Mouse (Mus musculus): Measurements from ENCODE around the gene Cyp2j5. TPM values are rescaled to one million over a fixed set of nuclear protein-coding genes. Genes with fewer than 3 reads are reported as not detected.
"Not testable (repeated sequence)": the region's sequence is repeated elsewhere in the genome, so short reads cannot be mapped to it uniquely, and the experiment has no call there.

Cyp2j5 gene
- polyA plus RNA-seq, 1 experiment, result 0.07 TPM

GRCm38 (mm10) chr4:96591791-96592150, 72.2 kb downstream of the Cyp2j5 start:
- Histone ChIP-seq H3K4me3 (ENCODE audit: control insufficient read depth, insufficient read depth, low read length) (no peak overlapping the region), H3K4me1 (replicated peaks; ENCODE audit: control insufficient read depth, insufficient read depth, low read length) (0 out of 2 replicates have a peak, but pooled peaks cover 7% of the 10 kb centered on the region), H3K36me3 (ENCODE audit: control insufficient read depth, insufficient read depth, low read length) (no peaks in the 10 kb centered on the region), H3K27me3 (ENCODE audit: control insufficient read depth, insufficient read depth, low read length) (no peaks in the 10 kb centered on the region), H3K27ac (ENCODE audit: control insufficient read depth, insufficient read depth, low read length) (no peak overlapping the region)
- 21% methylated on average over 4 of the region's 4 CpGs for WGBS
- TF ChIP-seq CTCF (IDR thresholded peaks at IDR 0.05; ENCODE audit: borderline replicate concordance, control insufficient read depth, extremely low read depth, insufficient read depth, low read length, poor library complexity), result no peak
- no peak for TF ChIP-seq POLR2A (IDR thresholded peaks at IDR 0.05; ENCODE audit: control insufficient read depth, extremely low read depth, insufficient read depth, low read length, poor library complexity)
- peak; percentile 3 for DNase-seq

GRCm38 (mm10) chr4:96590911-96591790, 72.8 kb downstream of the Cyp2j5 start, which contains the start of gene Cyp2j9:
Gene Cyp2j9, minus strand, starts transcription at chr4:96591578.
- Histone ChIP-seq H3K27me3 (ENCODE audit: control insufficient read depth, insufficient read depth, low read length) (no peaks in the 10 kb centered on the region), H3K4me3 (ENCODE audit: control insufficient read depth, insufficient read depth, low read length) (peak within 1 kb of the TSS; percentile 50), H3K36me3 (ENCODE audit: control insufficient read depth, insufficient read depth, low read length) (no peaks in the 10 kb centered on the region), H3K27ac (ENCODE audit: control insufficient read depth, insufficient read depth, low read length) (peak within 1 kb of the TSS; percentile 66; the same call in 1 of the 2 replicates), H3K4me1 (replicated peaks; ENCODE audit: control insufficient read depth, insufficient read depth, low read length) (0 out of 2 replicates have a peak, but pooled peaks cover 7% of the 10 kb centered on the region)
- peak; percentile 2 for DNase-seq
- 4% methylated on average over 18 of the region's 18 CpGs for WGBS
- TF ChIP-seq POLR2A (IDR thresholded peaks at IDR 0.05; ENCODE audit: control insufficient read depth, extremely low read depth, insufficient read depth, low read length, poor library complexity), result no peak
- TF ChIP-seq CTCF (IDR thresholded peaks at IDR 0.05; ENCODE audit: borderline replicate concordance, control insufficient read depth, extremely low read depth, insufficient read depth, low read length, poor library complexity), result no peak

DNA sequence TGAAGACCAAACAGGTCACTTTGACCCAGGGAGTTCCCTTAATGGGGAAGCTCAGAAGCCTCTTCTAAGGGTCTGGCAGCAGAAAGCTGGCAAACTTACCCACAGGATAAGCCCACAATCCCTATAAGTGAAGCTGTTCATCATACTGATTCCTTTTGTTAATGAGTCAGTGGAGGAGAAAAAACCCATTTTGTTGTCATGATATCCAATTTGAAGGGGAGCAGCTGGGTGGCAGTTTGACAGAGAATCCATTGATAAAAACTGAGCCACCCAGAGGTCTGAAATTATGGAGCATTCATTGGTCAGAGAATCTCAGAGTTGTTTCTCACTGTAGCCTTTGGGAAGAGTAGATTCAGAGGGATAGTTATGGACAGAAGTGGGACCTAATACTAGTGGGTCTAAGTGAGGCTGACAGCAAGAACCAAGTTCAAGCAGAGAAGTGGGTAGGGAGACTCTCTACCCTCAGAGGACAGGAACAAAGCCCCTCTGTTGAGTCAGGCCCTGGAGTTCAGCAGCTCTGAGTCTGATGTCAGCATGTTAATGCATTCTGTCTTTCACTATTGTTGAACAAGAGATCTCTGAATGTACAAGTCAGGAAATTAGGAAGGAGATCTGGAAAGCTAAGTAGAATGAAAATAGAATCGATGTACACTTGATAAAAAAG, 82.4 kb downstream of the Cyp2j5 start:
- WGBS, result 56% methylated on average over 1 of the region's 1 CpGs
- no peak for DNase-seq
- TF ChIP-seq POLR2A (IDR thresholded peaks at IDR 0.05; ENCODE audit: control insufficient read depth, extremely low read depth, insufficient read depth, low read length, poor library complexity) (no peak), CTCF (IDR thresholded peaks at IDR 0.05; ENCODE audit: borderline replicate concordance, control insufficient read depth, extremely low read depth, insufficient read depth, low read length, poor library complexity) (no peak)
- H3K4me3 ChIP-seq (ENCODE audit: control insufficient read depth, insufficient read depth, low read length), result no peak overlapping the region
- H3K27ac ChIP-seq (ENCODE audit: control insufficient read depth, insufficient read depth, low read length), result no peak overlapping the region
- no peaks in the 10 kb centered on the region for H3K36me3 ChIP-seq (ENCODE audit: control insufficient read depth, insufficient read depth, low read length)
- H3K27me3 ChIP-seq (ENCODE audit: control insufficient read depth, insufficient read depth, low read length), result no peaks in the 10 kb centered on the region
- no peaks in the 10 kb centered on the region for H3K4me1 ChIP-seq (replicated peaks; ENCODE audit: control insufficient read depth, insufficient read depth, low read length)

- WGBS, result 96% methylated on average over 6 of the region's 6 CpGs
- not testable (repeated sequence) for H3K4me3 ChIP-seq (ENCODE audit: control insufficient read depth, insufficient read depth, low read length); H3K27ac ChIP-seq (ENCODE audit: control insufficient read depth, insufficient read depth, low read length); H3K4me1 ChIP-seq (replicated peaks; ENCODE audit: control insufficient read depth, insufficient read depth, low read length); DNase-seq; H3K36me3 ChIP-seq (ENCODE audit: control insufficient read depth, insufficient read depth, low read length); H3K27me3 ChIP-seq (ENCODE audit: control insufficient read depth, insufficient read depth, low read length)
Observed at GRCm38 (mm10) chr4:96580351-96580750, 83.6 kb downstream of the Cyp2j5 start.

Other genes starting within 250 kb of the Cyp2j5 start
- gene Cyp2j8, start 156.8 kb downstream of the Cyp2j5 start, polyA plus RNA-seq (2012; rRNA removed), result not detected in 2 replicates
- gene Cyp2j6, start 110.5 kb downstream of the Cyp2j5 start, polyA plus RNA-seq (2012; rRNA removed), result 0.80 and 0.92 TPM in 2 replicates
- gene Cyp2j9, start 72.6 kb downstream of the Cyp2j5 start, polyA plus RNA-seq (2012; rRNA removed), result 1.1 and 1.3 TPM in 2 replicates
- not detected in 2 replicates for gene Gm12695, start 121.0 kb upstream of the Cyp2j5 start, polyA plus RNA-seq (2012; rRNA removed)

Data from thymus, adult 2 months (tissue).